Mouse (Mus musculus) stomach, embryonic 14.5 days (tissue): Measurements from ENCODE around the gene Zfp287. TPM values are rescaled to one million over a fixed set of nuclear protein-coding genes. Genes with fewer than 3 reads are reported as not detected.
A peak's percentile ranks its signal among the peaks of the same experiment; 100 is the strongest.

Experiments used
- ATAC-seq: fragments of 200-750 bp; cut with Nextera tagmentation; 2 replicates; pipeline ENCODE4 v1.8.0; 2017; ENCODE audit warnings: low read depth, moderate TSS enrichment; ENCODE audit not compliant: insufficient number of reproducible peaks, insufficient read depth, low FRiP score
- H3K27ac ChIP-seq: fragments of 300-500 bp; sonication (generic); 2 replicates; pipeline ENCODE4 v1.5.1; 2014; ENCODE audit warnings: mild to moderate bottlenecking, low read length, moderate library complexity, mixed read lengths
- H3K27me3 ChIP-seq: fragments of 300-500 bp; sonication (generic); 2 replicates; pipeline ENCODE4 v1.6.1; 2014; ENCODE audit warnings: low read length, control low read depth, mixed read lengths; ENCODE audit not compliant: control insufficient read depth, insufficient read depth
- H3K36me3 ChIP-seq: fragments of 300-500 bp; sonication (generic); 2 replicates; pipeline ENCODE4 v1.6.1; 2014; ENCODE audit warnings: mild to moderate bottlenecking, control low read depth, low read length, moderate library complexity, mixed read lengths; ENCODE audit not compliant: control insufficient read depth, insufficient read depth
- H3K4me1 ChIP-seq: fragments of 300-500 bp; sonication (generic); 2 replicates; pipeline ENCODE4 v1.6.1; 2014; ENCODE audit warnings: low read length, control low read depth, mixed read lengths; ENCODE audit not compliant: control insufficient read depth, insufficient read depth
- H3K4me2 ChIP-seq: fragments of 300-500 bp; sonication (generic); replicated peaks from 2 replicates; pipeline ENCODE4 v1.6.1; 2014; ENCODE audit warnings: low read depth, low read length, control low read depth
- H3K4me3 ChIP-seq: fragments of 300-500 bp; sonication (generic); 2 replicates; pipeline ENCODE4 v1.5.1; 2014; ENCODE audit warnings: low read depth, low read length, control low read depth
- H3K9ac ChIP-seq: fragments of 300-500 bp; sonication (generic); replicated peaks from 2 replicates; pipeline ENCODE4 v1.6.1; 2014; ENCODE audit warnings: low read depth, mild to moderate bottlenecking, control low read depth, low read length, moderate library complexity, mixed read lengths
- H3K9me3 ChIP-seq: fragments of 300-500 bp; sonication (generic); 2 replicates; pipeline ENCODE4 v1.6.1; 2016; ENCODE audit warnings: low read depth, low read length, control low read depth; ENCODE audit not compliant: control insufficient read depth
- WGBS: fragments of 180-500 bp; shearing (Covaris S2); extraction: QIAGEN DNeasy Blood & Tissue Kit; methylation state at CpG from one replicate; pipeline ENCODE4 v1.1.7; 2014; 5-methylcytosine and 5-hydroxymethylcytosine counted together
- polyA plus RNA-seq: library from polyadenylated mRNA; unstranded; fragments of >200 nt; fragmentation: Nextera tagmentation; extraction: Ambion mirVana; gene quantifications from 2 replicates; pipeline ENCODE4 v1.2.1, GENCODE M21; 2014

Zfp287 gene
- 10.1 and 10.9 TPM in 2 replicates for polyA plus RNA-seq

DNA sequence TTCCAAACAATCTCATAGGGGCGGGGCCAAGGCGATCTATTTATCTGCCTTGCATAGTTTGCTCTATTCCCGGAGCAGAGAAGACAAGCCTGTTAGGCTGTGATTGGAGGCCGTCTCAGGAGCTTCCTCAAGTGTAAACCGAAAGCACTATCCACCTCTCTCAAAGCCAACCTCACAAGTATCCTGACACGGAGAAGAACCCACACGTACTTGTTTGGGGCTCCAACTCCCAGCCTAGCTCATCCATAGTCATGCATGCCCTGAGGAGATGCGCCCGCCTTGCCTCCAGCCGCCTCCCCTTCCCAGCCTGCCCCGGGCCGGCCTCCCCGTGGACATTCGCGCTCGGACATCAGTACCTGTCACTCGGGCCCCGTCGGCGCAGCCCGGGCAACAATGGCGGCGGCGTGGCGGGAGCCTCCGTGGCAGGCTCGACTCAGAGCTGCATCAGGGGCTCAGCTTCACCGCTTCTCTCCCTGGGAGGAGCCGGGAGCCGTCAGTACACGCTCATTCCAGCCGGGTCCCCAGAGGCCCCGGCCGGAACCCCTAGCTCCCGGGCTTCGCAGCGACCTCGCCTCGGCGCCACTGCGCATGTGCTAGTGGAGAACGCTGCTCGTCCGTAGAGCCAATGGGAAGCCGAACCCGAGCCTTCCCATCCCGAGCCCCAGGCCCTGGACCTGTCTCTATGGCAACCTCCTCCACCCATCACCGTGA lies at the start of gene Zfp287:
TSS of gene Zfp287 (minus strand) at position 595 of the 711 bp plus-strand sequence.
- Histone ChIP-seq H3K4me3 (peak within 1 kb of the TSS; percentile 75), H3K4me1 (no peaks in the 10 kb centered on the region), H3K9me3 (no peaks in the 10 kb centered on the region), H3K27me3 (no peaks in the 10 kb centered on the region), H3K36me3 (no peaks in the 10 kb centered on the region; the same call in 1 of the 2 replicates), H3K9ac (peak within 1 kb of the TSS; percentile 61), H3K4me2 (peak within 1 kb of the TSS; percentile 77), H3K27ac (peak within 1 kb of the TSS; percentile 79; the same call in 1 of the 2 replicates)
- peak; percentile 93 for ATAC-seq
- under 1% methylated on average over 48 of the region's 48 CpGs for WGBS

DNA sequence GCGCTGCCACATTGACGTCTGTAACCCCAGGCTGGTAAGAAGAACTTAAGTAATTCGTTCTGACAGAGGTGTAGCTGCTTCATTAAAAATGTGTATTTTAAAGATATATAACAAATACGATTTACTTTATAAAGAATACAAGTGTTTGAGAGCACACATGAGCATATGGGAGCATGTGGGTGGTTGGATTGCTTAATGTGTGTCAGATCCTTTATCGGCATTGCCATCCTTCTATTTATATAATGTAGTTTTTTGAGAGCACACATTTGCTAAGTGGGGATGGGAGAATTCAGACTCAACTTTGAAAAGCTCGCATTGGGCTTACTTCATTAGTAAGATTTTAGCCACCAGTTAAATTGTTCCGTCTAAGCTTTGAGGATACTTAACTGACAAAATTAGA lies 44.8 kb upstream of the Zfp287 start:
- Histone ChIP-seq H3K36me3 (peaks cover 25% of the 10 kb centered on the region), H3K4me2 (no peak overlapping the region)

DNA sequence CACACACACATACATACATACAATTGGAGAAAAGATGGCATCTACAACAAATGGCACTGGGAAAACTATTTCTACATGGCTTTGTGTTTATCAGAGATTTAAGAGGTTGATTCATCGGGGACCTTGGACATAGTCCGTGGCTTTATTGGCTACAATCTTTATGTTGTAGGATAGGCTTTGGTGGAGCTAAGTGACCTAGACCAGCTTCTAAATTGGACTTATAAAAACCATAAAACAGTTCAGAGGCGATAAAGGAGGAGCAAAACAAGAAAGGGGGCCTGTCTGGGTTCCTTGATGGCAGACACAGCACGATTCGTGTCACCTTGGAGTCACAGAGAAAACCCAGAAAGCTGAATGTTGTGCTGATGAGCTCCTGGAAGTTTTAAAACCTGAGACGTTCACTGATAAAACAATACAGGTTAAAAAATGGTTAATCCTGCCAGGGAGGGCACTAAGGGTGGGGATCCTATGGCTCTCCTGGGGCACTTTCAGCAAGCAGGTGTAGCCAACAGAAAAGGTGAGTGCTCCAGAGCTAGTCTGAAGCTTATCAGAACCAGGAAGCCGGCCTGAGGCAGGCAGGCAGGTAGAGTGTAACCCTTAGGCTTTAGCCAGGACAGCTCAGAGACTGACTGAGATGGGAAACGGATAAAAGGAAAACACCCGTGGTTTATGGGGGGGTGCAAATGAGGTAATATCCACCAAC lies 29.2 kb upstream of the Zfp287 start:
- H3K9me3 ChIP-seq, result no peaks in the 10 kb centered on the region
- WGBS, result 67% methylated on average over 9 of the region's 9 CpGs
- H3K4me1 ChIP-seq, result 0 out of 2 replicates have a peak, but pooled peaks cover 3% of the 10 kb centered on the region
- no peak for ATAC-seq
- no peak overlapping the region for H3K27ac ChIP-seq
- no peaks in the 10 kb centered on the region for H3K36me3 ChIP-seq
- H3K4me3 ChIP-seq, result no peak overlapping the region
- no peak overlapping the region for H3K4me2 ChIP-seq
- no peaks in the 10 kb centered on the region for H3K27me3 ChIP-seq
- no peak overlapping the region for H3K9ac ChIP-seq

More for the DNA sequence above, 44.8 kb upstream of the Zfp287 start:
- Histone ChIP-seq H3K27me3 (no peaks in the 10 kb centered on the region), H3K9ac (no peak overlapping the region), H3K4me1 (no peaks in the 10 kb centered on the region), H3K9me3 (peaks cover 46% of the 10 kb centered on the region), H3K4me3 (no peak overlapping the region), H3K27ac (no peak overlapping the region)
- no peak for ATAC-seq
- 93% methylated on average over 7 of the region's 7 CpGs for WGBS

DNA sequence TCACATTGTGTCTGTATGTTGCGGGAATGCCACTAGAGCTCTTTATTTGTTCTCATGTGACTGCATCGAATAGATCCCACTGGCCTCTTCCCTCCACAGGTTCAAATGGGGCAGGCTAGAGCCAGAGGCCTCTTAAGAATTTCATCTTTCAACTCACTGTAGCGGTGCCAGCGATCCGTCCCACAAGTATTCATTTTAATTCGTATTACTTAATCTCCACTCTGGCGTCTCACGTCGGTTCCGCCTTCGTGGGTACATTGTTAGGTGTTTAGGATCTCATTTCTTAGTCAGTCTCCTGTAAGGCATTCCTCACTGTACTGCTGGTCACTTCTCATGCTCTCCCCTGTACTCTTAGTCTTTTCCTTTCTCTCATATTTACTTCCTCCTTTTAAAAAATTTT lies 26.8 kb upstream of the Zfp287 start:
- 0 out of 2 replicates have a peak, but pooled peaks cover 3% of the 10 kb centered on the region for H3K4me1 ChIP-seq
- H3K4me3 ChIP-seq, result no peak overlapping the region
- H3K27ac ChIP-seq, result no peak overlapping the region
- no peaks in the 10 kb centered on the region for H3K9me3 ChIP-seq
- H3K9ac ChIP-seq, result no peak overlapping the region
- no peaks in the 10 kb centered on the region for H3K36me3 ChIP-seq
- WGBS, result 89% methylated on average over 11 of the region's 11 CpGs
- H3K27me3 ChIP-seq, result no peaks in the 10 kb centered on the region
- ATAC-seq, result no peak
- no peak overlapping the region for H3K4me2 ChIP-seq

DNA sequence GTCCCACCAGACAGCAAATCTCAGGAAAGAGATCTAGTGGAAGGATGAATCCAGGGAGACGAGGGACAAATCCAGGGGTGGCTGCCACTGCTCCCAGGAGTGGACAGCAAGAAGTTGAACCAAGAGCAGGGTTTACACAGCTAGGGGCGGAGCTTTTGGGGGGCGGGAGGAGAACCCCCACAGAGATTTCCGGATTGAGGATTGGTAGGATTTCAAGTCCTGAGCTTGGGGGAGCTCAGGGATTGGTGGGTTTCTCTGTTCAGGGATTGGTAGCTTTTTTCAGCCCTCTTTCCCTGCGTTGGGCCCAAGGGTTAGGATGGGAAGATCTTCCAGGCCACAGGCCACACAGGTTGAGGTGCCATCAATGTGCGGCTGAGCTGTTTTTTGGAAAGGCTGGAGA lies 26.2 kb upstream of the Zfp287 start:
- Histone ChIP-seq H3K27me3 (no peaks in the 10 kb centered on the region), H3K27ac (no peak overlapping the region), H3K36me3 (no peaks in the 10 kb centered on the region), H3K4me1 (0 out of 2 replicates have a peak, but pooled peaks cover 3% of the 10 kb centered on the region), H3K9me3 (no peaks in the 10 kb centered on the region), H3K4me2 (no peak overlapping the region), H3K9ac (no peak overlapping the region), H3K4me3 (no peak overlapping the region)
- WGBS, result 75% methylated on average over 6 of the region's 6 CpGs
- ATAC-seq, result no peak

DNA sequence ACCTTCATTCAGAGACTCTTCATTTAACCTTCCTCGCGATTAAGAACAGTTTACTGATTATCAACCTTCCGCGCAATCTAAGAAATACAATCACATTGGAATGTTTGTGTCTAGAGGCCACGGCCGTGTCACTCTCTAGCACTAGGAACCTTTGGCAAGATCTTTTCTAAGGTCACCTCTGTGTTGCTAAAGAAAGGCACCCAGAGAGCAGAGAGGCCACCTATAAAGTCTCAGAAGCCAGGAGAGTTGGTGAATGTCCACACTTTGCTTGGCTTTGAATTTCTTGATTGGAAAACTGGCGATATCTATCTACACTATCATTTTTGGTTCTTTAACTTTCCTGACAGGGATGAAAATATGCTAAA lies 25.4 kb upstream of the Zfp287 start:
- peak; percentile 44 for ATAC-seq

DNA sequence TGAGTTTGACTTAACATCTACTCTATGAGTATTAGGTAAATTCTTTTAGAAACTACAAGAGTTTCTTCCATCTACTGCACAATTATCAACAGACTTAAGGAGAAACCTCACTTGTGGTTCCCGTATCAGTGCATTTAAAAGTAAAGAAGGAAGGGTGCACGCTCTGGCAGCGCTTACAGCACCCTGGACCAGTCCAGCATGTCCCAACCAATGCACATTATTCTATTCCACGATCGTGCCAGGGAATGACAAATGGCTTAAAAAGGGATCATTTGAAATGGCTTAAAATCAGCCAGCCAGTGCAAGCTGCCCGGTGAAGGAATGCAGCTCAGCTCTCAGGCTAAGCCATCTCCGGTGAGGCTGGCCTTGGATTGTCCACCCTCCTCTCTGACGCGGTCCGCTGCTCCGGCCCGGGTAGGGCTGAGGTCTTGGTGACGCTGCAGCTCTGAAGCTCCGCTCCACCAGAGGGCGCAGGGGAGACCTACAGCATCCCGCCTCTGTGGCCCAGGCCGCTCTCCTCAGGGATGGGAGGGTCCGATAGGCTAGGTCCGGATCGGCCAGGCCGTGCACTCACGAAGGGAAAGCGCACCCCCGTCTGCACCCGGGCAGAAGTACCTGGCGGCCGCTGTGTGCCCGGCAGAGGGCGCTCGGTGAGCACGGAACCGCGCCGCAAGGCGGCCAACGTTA lies 24.9 kb upstream of the Zfp287 start:
- Histone ChIP-seq H3K9ac (no peak overlapping the region), H3K4me2 (peak overlapping the region; percentile 51), H3K27ac (no peak overlapping the region), H3K9me3 (no peaks in the 10 kb centered on the region), H3K36me3 (no peaks in the 10 kb centered on the region), H3K4me3 (peak overlapping the region; percentile 5; the same call in 1 of the 2 replicates), H3K27me3 (no peaks in the 10 kb centered on the region), H3K4me1 (0 out of 2 replicates have a peak, but pooled peaks cover 3% of the 10 kb centered on the region)
- peak; percentile 96 for ATAC-seq
- WGBS, result 7% methylated on average over 36 of the region's 36 CpGs

More for the DNA sequence above, 25.4 kb upstream of the Zfp287 start:
- no peaks in the 10 kb centered on the region for H3K9me3 ChIP-seq
- no peak overlapping the region for H3K27ac ChIP-seq
- no peaks in the 10 kb centered on the region for H3K27me3 ChIP-seq
- H3K4me1 ChIP-seq, result 0 out of 2 replicates have a peak, but pooled peaks cover 3% of the 10 kb centered on the region
- H3K36me3 ChIP-seq, result no peaks in the 10 kb centered on the region
- peak overlapping the region; percentile 5; the same call in 1 of the 2 replicates for H3K4me3 ChIP-seq
- peak overlapping the region; percentile 51 for H3K4me2 ChIP-seq
- H3K9ac ChIP-seq, result no peak overlapping the region
- 4% methylated on average over 7 of the region's 7 CpGs for WGBS

DNA sequence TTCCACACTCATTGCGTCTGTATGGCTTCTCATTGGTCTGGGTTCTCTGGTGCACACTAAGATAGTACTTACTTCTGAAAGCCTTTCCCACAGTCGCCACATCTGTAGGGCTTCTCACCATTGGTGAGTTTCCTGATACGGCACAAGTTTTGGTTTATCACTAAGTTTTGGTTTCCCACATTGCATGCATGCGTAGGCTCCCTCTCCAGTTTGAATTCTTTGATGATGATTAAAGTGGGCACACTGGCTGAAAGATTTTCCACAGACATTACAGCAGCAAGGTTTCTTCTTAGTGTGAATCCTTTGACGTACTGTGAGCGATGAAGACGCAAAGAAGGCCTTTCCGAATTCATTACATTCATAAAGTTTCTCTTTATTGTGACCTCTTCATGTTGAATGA lies 21.1 kb upstream of the Zfp287 start, which contains the start of gene Gm10428:
TSS of gene Gm10428 (plus strand) at position 321 of the 400 bp plus-strand sequence.
- 88% methylated on average over 8 of the region's 8 CpGs for WGBS
- no peak within 1 kb of the TSS for H3K9ac ChIP-seq
- H3K4me1 ChIP-seq, result 0 out of 2 replicates have a peak, but pooled peaks cover 3% of the 10 kb centered on the region
- H3K9me3 ChIP-seq, result no peaks in the 10 kb centered on the region
- no peaks in the 10 kb centered on the region for H3K27me3 ChIP-seq
- H3K36me3 ChIP-seq, result no peaks in the 10 kb centered on the region
- H3K4me2 ChIP-seq, result no peak within 1 kb of the TSS
- no peak within 1 kb of the TSS for H3K27ac ChIP-seq
- H3K4me3 ChIP-seq, result no peak within 1 kb of the TSS
- ATAC-seq, result no peak
